Mouse (Mus musculus): ENCODE measurements around the gene Rgs11. TPM values are rescaled to one million over a fixed set of nuclear protein-coding genes. Genes with fewer than 3 reads are reported as not detected.

The Rgs11 gene
- polyA plus RNA-seq, 1 experiment from 2014 or later, result 17.7 TPM

Other genes with a start within 250 kb of the Rgs11 start
- 26.0 and 30.7 TPM in 2 replicates for gene Capn15, start 217.2 kb upstream of the Rgs11 start, polyA plus RNA-seq (2015; fragmentation: Nextera tagmentation; extraction: Ambion mirVana)
- 30.7 and 41.0 TPM in 2 replicates for gene Rab11fip3, start 133.4 kb upstream of the Rgs11 start, polyA plus RNA-seq (2015; fragmentation: Nextera tagmentation; extraction: Ambion mirVana)
- 46.9 and 52.3 TPM in 2 replicates for gene Decr2, start 112.6 kb upstream of the Rgs11 start, polyA plus RNA-seq (2015; fragmentation: Nextera tagmentation; extraction: Ambion mirVana)
- gene Nme4, start 107.3 kb upstream of the Rgs11 start, polyA plus RNA-seq (2015; fragmentation: Nextera tagmentation; extraction: Ambion mirVana), result 103 and 112 TPM in 2 replicates
- gene Tmem8, start 89.7 kb upstream of the Rgs11 start, polyA plus RNA-seq (2015; fragmentation: Nextera tagmentation; extraction: Ambion mirVana), result 6.5 and 7.1 TPM in 2 replicates
- 216 and 238 TPM in 2 replicates for gene Mrpl28, start 79.5 kb upstream of the Rgs11 start, polyA plus RNA-seq (2015; fragmentation: Nextera tagmentation; extraction: Ambion mirVana)
- gene Axin1, start 64.3 kb upstream of the Rgs11 start, polyA plus RNA-seq (2015; fragmentation: Nextera tagmentation; extraction: Ambion mirVana), result 8.3 and 11.7 TPM in 2 replicates
- 0.52 and 0.89 TPM in 2 replicates for gene Pdia2, start 3.9 kb upstream of the Rgs11 start, polyA plus RNA-seq (2015; fragmentation: Nextera tagmentation; extraction: Ambion mirVana)
- gene Arhgdig, start 4.8 kb downstream of the Rgs11 start, polyA plus RNA-seq (2015; fragmentation: Nextera tagmentation; extraction: Ambion mirVana), result 6.4 TPM in 2 replicates
- 73.6 and 74.3 TPM in 2 replicates for gene Fam234a, start 41.3 kb downstream of the Rgs11 start, polyA plus RNA-seq (2015; fragmentation: Nextera tagmentation; extraction: Ambion mirVana)
- gene Luc7l, start 49.9 kb downstream of the Rgs11 start, polyA plus RNA-seq (2015; fragmentation: Nextera tagmentation; extraction: Ambion mirVana), result 97.7 and 108 TPM in 2 replicates
- gene Neurl1b, start 211.9 kb downstream of the Rgs11 start, polyA plus RNA-seq (2015; fragmentation: Nextera tagmentation; extraction: Ambion mirVana), result 1.7 and 2.4 TPM in 2 replicates

All from kidney, embryonic 16.5 days (tissue).